Mouse (Mus musculus): Measurements from ENCODE around the gene 4930412O13Rik.

DNA sequence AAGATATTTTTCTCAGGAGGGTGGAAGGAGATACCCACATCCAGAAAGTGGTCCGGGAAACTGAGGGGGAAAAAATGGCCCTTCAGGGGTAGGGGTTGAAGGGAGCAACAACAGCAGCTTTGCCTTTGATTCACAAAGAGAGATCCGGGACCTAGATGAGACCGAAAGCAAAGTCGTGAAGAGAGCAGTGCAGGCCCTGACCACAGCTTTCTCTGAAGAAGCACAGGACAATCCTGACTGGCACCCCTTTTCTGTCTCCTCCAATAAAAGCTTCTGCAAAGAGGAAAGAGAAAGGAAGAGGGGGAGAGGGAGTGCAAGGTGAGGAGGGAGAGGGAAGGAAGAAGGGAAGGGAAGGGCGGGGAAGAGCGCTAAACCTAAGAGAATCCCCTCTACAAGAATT, 9.3 kb upstream of the 4930412O13Rik start:
- TF ChIP-seq CTCF (IDR thresholded peaks at IDR 0.05; ENCODE audit: borderline replicate concordance, extremely low read depth, insufficient read depth, insufficient read length), result no peak
- no peak for TF ChIP-seq POLR2A (IDR thresholded peaks at IDR 0.05; ENCODE audit: borderline replicate concordance, extremely low read depth, insufficient read depth, insufficient read length, poor library complexity, severe bottlenecking)
